Mouse (Mus musculus) thymus, adult 2 months (tissue): ENCODE data around the gene Gpsm3.

Experiments used
- CTCF ChIP-seq: fragments of 200-500 bp; IDR thresholded peaks from 2 replicates; pipeline ENCODE4 v1.5.1; 2012; ENCODE audit warnings: mild to moderate bottlenecking, control low read depth, low read length, moderate library complexity, borderline replicate concordance; ENCODE audit not compliant: control insufficient read depth, poor library complexity, insufficient read depth; ENCODE audit errors: extremely low read depth
- POLR2A ChIP-seq: fragments of 200-500 bp; IDR thresholded peaks from 2 replicates; pipeline ENCODE4 v1.6.1; 2012; ENCODE audit warnings: mild to moderate bottlenecking, low read length, control low read depth, moderate library complexity; ENCODE audit not compliant: control insufficient read depth, poor library complexity, insufficient read depth; ENCODE audit errors: extremely low read depth

- TF ChIP-seq CTCF (no peak), POLR2A (no peak)
Observed at GRCm38 (mm10) chr17:34592581-34593549, 3.3 kb downstream of the Gpsm3 start.
